Mouse (Mus musculus) bone marrow, adult 2 months (tissue): ENCODE measurements at regions not wholly inside any gene's neighbourhood (a gene's known extent, or its start where the extent isn't known, plus 50 kb on each side); places are given as distances from the start of the nearest gene placed in this dataset.

Source experiments
- H3K27ac ChIP-seq: fragments of 200-500 bp; 2 replicates; pipeline ENCODE4 v1.5.1; 2012; ENCODE audit warnings: low read depth, mild to moderate bottlenecking, control low read depth, inconsistent platforms, low read length; ENCODE audit not compliant: control insufficient read depth, poor library complexity, insufficient read depth
- H3K4me1 ChIP-seq: fragments of 200-500 bp; 2 replicates; pipeline ENCODE4 v1.6.1; 2011; ENCODE audit warnings: low read length; ENCODE audit not compliant: control insufficient read depth, insufficient read depth
- H3K4me3 ChIP-seq: fragments of 200-500 bp; replicated peaks from 2 replicates; pipeline ENCODE3; 2011; ENCODE audit warnings: mild to moderate bottlenecking, low read depth, low read length, control low read depth; ENCODE audit not compliant: control insufficient read depth
- CTCF ChIP-seq: fragments of 200-500 bp; IDR thresholded peaks from 2 replicates; pipeline ENCODE4 v1.5.1; 2011; ENCODE audit warnings: low read length, control low read depth; ENCODE audit not compliant: control insufficient read depth, insufficient read depth
- POLR2A ChIP-seq: fragments of 200-500 bp; IDR thresholded peaks from 2 replicates; pipeline ENCODE4 v1.6.1; 2011; ENCODE audit warnings: low read depth, mild to moderate bottlenecking, control low read depth, low read length, borderline replicate concordance; ENCODE audit not compliant: control insufficient read depth
- WGBS: fragments of 180-500 bp; shearing (Covaris S2); methylation state at CpG from one replicate; pipeline ENCODE4 v1.1.7; 2018; 5-methylcytosine and 5-hydroxymethylcytosine counted together

DNA sequence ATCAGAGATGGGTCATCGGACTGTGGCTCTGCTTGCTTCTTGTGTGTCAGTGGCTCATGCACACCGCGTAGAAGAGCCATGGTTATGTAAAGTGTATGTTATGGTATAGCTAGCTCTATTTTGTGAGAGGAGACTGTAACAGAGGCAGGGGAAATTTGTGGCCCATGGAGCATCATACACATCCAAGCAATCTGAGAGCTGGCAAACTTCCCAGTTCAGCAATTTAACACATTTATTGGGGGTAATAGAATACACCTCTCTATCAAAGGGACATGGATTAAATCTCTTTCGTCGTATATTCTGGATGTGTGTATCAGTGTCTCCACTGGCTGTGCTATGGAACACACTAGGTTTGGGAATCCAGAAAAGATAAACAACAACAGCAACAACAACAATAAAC is 87.9 kb upstream of the 4930583I09Rik start:
- WGBS, result 84% methylated on average over 5 of the region's 5 CpGs
- no peak overlapping the region for H3K27ac ChIP-seq

DNA sequence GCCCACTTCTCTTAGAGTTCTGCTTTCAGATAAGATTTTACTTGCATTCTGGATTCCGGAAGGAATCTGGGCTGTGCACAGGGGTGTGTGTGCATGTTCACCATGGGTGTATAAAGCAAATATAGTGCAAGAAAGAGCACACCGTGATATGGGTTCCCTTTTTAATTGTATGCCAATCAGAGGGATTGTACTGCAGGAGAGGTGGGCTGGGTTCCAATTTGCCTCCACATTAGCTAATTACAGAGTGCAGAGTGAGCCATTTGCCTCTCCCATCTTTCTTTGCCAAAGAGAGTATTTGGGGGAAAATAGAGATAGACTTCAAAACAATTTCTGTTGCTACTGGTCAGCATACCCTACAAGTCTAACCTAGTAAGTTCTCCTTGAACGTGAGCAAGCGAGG is 86.4 kb upstream of the 4930583I09Rik start:
- no peak overlapping the region for H3K27ac ChIP-seq
- WGBS, result 89% methylated on average over 4 of the region's 4 CpGs
- H3K4me3 ChIP-seq, result no peak overlapping the region
- H3K4me1 ChIP-seq, result no peaks in the 10 kb centered on the region
- no peak for TF ChIP-seq POLR2A
- TF ChIP-seq CTCF, result no peak

More for the DNA sequence above, 87.9 kb upstream of the 4930583I09Rik start:
- no peak for TF ChIP-seq POLR2A
- no peak for TF ChIP-seq CTCF
- H3K4me1 ChIP-seq, result no peaks in the 10 kb centered on the region
- no peak overlapping the region for H3K4me3 ChIP-seq

DNA sequence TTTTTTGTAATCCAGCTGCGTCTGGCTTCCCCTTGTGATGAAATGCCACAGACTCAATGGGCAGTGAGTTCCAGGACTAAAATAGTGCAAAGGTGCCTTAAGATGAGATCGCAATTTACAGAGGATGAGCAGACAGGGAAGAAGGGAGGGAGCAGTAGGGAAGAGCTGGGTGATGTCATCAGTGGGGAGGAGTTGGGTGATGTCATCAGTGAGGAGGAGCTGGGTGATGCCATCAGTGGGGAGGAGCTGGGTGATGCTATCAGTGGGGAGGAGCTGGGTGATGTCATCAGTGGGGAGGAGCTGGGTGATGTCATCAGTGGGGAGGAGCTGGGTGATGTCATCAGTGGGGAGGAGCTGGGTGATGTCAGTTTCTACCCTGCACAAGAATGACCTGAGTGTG is 84.4 kb upstream of the 4930583I09Rik start:
- no peak overlapping the region for H3K4me3 ChIP-seq
- H3K27ac ChIP-seq, result no peak overlapping the region
- TF ChIP-seq POLR2A (no peak), CTCF (no peak)
- WGBS, result 62% methylated on average over 2 of the region's 2 CpGs
- H3K4me1 ChIP-seq, result no peaks in the 10 kb centered on the region

DNA sequence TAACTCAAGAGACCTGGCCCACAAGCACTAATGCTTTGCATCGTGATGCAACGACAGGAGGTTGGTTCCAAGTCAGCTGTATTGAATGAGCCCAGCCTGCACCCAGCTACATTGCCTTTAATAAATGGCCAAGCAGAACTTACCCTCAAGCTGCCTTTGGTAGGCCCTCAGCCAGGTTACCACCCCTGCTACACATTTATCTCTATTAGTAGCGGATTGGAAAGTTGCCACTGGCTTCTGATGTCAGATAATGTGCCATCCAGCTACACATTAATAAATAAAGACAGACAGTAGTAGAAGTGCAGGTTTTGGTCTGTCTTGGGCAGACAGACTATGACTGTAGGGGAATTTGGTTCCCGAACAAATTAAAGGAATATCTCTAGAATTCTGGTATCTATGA is 82.0 kb upstream of the 4930583I09Rik start:
- WGBS, result 77% methylated on average over 4 of the region's 4 CpGs
- no peak overlapping the region for H3K27ac ChIP-seq
- TF ChIP-seq CTCF, result no peak
- TF ChIP-seq POLR2A, result no peak
- no peak overlapping the region for H3K4me3 ChIP-seq
- H3K4me1 ChIP-seq, result no peaks in the 10 kb centered on the region

DNA sequence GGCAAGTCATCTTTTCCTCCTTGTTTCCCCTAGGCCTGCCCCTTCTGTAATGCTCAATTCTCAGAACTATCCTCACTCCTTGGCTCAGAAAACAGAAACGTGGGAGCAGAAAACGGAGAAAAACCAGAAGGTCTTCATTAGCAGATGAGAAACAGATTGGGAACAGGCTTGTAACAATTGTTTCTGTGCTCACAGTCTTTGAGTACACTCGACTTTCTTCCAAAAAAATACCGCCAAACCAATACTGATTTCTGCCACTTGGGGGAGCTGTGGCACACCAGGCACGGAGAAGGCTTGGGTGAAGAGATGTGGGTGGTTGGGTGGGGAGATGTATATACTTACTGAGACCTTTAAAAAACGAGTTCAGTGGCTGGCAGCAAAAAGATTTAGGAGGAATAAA is 80.8 kb upstream of the 4930583I09Rik start:
- 65% methylated on average over 6 of the region's 6 CpGs for WGBS
- TF ChIP-seq CTCF (peak; percentile 40; the same call in 1 of the 2 replicates), POLR2A (no peak)

DNA sequence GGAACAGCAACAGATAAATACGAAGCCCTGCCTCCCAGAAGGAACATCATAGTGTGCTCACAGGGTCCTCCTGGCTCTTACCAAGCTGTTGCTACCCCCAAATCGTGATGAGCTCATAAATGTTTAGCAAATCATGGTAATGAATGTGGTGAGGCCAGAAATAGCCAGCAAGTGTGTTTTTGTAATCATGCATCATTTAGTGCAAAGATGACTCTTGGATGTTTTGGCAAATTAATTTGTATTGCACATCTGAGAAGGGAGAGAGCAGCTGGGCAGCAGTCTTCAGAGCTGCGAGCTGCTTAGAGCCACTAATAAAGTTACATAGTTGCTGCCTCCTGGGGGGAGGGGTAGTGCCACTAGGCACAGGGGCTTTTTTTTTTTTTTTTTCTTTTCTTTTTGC is 79.8 kb upstream of the 4930583I09Rik start:
- no peaks in the 10 kb centered on the region for H3K4me1 ChIP-seq
- WGBS, result 52% methylated on average over 3 of the region's 3 CpGs
- H3K27ac ChIP-seq, result no peak overlapping the region
- no peak overlapping the region for H3K4me3 ChIP-seq
- TF ChIP-seq CTCF, result no peak
- no peak for TF ChIP-seq POLR2A

More for the DNA sequence above, 80.8 kb upstream of the 4930583I09Rik start:
- Histone ChIP-seq H3K4me3 (no peak overlapping the region), H3K4me1 (no peaks in the 10 kb centered on the region), H3K27ac (no peak overlapping the region)

DNA sequence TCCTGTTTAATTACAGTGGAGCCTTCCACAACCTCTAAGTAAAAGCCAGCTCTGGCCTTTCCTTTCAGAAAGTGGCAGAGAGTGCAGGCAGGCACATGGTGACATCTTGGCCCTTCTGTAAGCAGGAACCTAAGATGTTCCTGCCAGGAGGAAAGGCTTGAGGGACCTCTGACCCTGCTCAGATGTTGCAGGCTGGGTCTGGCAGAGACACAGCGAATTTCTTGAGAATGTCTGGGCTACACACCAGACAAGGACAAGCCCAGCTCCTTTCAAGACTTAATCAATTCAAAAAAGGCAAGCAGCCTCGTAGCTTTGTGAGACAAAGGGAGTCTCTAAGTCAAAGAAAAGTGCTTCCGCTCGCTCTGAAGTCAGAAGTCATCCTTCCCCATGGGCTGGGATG is 79.2 kb upstream of the 4930583I09Rik start:
- WGBS, result 69% methylated on average over 4 of the region's 4 CpGs
- Histone ChIP-seq H3K4me1 (no peaks in the 10 kb centered on the region), H3K4me3 (no peak overlapping the region), H3K27ac (no peak overlapping the region)
- TF ChIP-seq POLR2A, result no peak
- TF ChIP-seq CTCF, result no peak

DNA sequence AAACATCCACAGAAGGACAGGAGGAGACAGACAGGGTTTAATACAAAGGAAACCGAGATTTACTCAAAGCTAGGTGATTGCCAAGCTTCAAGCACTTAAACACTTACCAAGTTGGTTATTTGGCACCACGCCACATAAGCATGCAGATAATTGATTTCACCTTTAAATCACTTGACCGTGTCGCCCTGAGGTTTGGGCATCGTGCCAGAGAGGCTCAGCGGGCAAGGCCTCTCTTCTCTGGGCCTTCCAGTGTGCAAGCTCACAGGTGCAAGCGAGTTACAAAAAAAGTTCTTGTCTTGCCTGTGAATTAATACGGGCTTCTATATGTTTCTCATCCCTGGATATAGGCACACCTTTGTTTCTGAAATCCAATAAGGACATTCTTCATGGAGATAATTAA is 78.4 kb upstream of the 4930583I09Rik start:
- no peak overlapping the region for H3K27ac ChIP-seq
- WGBS, result 49% methylated on average over 8 of the region's 8 CpGs
- H3K4me3 ChIP-seq, result no peak overlapping the region
- TF ChIP-seq POLR2A, result no peak
- no peak for TF ChIP-seq CTCF
- H3K4me1 ChIP-seq, result no peaks in the 10 kb centered on the region

DNA sequence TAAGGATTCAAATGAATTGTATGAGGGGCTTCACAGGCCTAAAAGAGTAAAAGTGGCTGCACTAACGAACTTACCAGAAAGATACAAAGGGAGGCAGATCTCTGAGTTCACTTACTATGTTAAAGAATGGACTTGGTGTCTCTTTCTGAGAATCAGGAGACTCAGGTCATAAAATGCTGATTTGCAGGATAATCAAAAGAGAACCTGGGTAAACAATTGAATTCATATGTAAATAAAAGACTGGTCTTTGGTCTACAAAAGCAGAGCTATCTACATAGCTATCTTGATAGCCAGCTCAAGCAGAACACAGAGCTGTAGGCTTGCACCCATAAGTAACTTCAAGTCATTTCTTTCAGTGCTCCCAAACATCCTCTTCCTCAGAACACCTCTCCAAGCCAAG is 72.8 kb upstream of the 4930583I09Rik start:
- Histone ChIP-seq H3K27ac (no peak overlapping the region), H3K4me1 (no peaks in the 10 kb centered on the region), H3K4me3 (no peak overlapping the region)
- whole genome bisulfite sequencing, result 74% methylated on average over 1 of the region's 1 CpGs
- TF ChIP-seq POLR2A (no peak), CTCF (no peak)
